Mouse (Mus musculus) spleen, adult 2 months (tissue): ENCODE measurements around the gene Ppp1r2. TPM values are rescaled to one million over a fixed set of nuclear protein-coding genes. Genes with fewer than 3 reads are reported as not detected.

Experiments
- DNase-seq, 2 experiments: peaks; one replicate each; pipeline versions ENCODE4 v3.0.0 to v3.0.0-alpha.2; 2012 to 2021; ENCODE audit warnings: low spot score in 2 of 2, low read depth in 1 of 2
- H3K27ac ChIP-seq: fragments of 200-500 bp; 2 replicates; pipeline ENCODE4 v1.5.1; 2012; ENCODE audit warnings: low read length, inconsistent platforms; ENCODE audit not compliant: insufficient read depth
- H3K27me3 ChIP-seq: fragments of 200-500 bp; 2 replicates; pipeline ENCODE4 v1.6.1; 2012; ENCODE audit warnings: mild to moderate bottlenecking, moderate library complexity, low read length, inconsistent platforms; ENCODE audit not compliant: control insufficient read depth, insufficient read depth
- H3K36me3 ChIP-seq: fragments of 200-500 bp; 2 replicates; pipeline ENCODE4 v1.6.1; 2012; ENCODE audit warnings: mild to moderate bottlenecking, low read length, inconsistent platforms; ENCODE audit not compliant: control insufficient read depth, insufficient read depth
- H3K4me1 ChIP-seq: fragments of 200-500 bp; 2 replicates; pipeline ENCODE4 v1.6.1; 2011; ENCODE audit warnings: inconsistent platforms; ENCODE audit not compliant: control insufficient read depth, insufficient read depth, insufficient read length
- H3K4me3 ChIP-seq: fragments of 200-500 bp; 2 replicates; pipeline ENCODE4 v1.5.1; 2011; ENCODE audit warnings: mild to moderate bottlenecking, inconsistent platforms; ENCODE audit not compliant: insufficient read depth, insufficient read length; ENCODE audit errors: extremely low read depth
- CTCF ChIP-seq: fragments of 200-500 bp; IDR thresholded peaks from 2 replicates; pipeline ENCODE4 v1.5.1; 2011; ENCODE audit warnings: mild to moderate bottlenecking, inconsistent platforms; ENCODE audit not compliant: insufficient read depth, insufficient read length, insufficient replicate concordance; ENCODE audit errors: extremely low read depth
- POLR2A ChIP-seq: fragments of 200-500 bp; IDR thresholded peaks from 2 replicates; pipeline ENCODE4 v1.6.1; 2011; ENCODE audit warnings: low read depth, low read length, inconsistent platforms
- WGBS: fragments of 180-500 bp; shearing (Covaris S2); methylation state at CpG from one replicate; pipeline ENCODE4 v1.1.7; 2018; 5-methylcytosine and 5-hydroxymethylcytosine counted together
- polyA plus RNA-seq: library from polyadenylated mRNA; depleted of rRNA; stranded (reverse); fragments of >200 nt; gene quantifications from 2 replicates; pipeline ENCODE4 v1.2.3, GENCODE M21; 2012

Gene Ppp1r2
- polyA plus RNA-seq, 1 experiment = 27.2 TPM

- Histone ChIP-seq H3K27me3 (no peaks in the 10 kb centered on the region), H3K4me1 (peaks cover 5% of the 10 kb centered on the region; the same call in 1 of the 2 replicates), H3K27ac (no peak overlapping the region), H3K36me3 (no peaks in the 10 kb centered on the region), H3K4me3 (no peak overlapping the region)
- DNase-seq = no peak
- WGBS = 92% methylated on average over 6 of the region's 6 CpGs
- TF ChIP-seq POLR2A = no peak
- no peak for TF ChIP-seq CTCF
These were observed 61.6 kb downstream of the Ppp1r2 start for GRCm38 (mm10) chr16:31213463-31213862.

GRCm38 (mm10) chr16:31211503-31211902 is 63.6 kb downstream of the Ppp1r2 start:
- H3K4me3 ChIP-seq = no peak overlapping the region
- 82% methylated on average over 9 of the region's 9 CpGs for WGBS

DNA sequence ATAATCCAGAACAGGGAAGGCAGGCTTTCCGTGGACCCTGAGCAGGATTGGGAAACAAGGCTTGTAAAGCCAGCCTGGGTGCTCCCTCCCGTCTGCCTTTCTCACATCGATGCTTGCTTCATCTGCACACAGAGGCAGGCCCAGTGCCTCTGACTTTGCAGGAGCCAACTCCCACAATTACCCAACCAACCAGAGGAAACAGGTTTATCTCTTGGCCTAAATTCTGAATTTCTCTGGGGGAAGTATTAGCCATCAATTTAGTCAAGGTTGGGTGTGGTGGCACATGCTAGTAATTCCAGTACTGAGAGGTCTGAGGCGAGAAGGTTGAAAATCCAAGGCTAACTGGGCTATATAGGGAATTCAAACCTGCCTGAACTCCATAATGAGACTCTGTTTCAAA is 64.6 kb downstream of the Ppp1r2 start:
- 32% methylated on average over 4 of the region's 4 CpGs for WGBS
- Histone ChIP-seq H3K27me3 (no peaks in the 10 kb centered on the region), H3K4me1 (peaks cover 5% of the 10 kb centered on the region; the same call in 1 of the 2 replicates), H3K36me3 (no peaks in the 10 kb centered on the region), H3K27ac (no peak overlapping the region), H3K4me3 (no peak overlapping the region)
- no peak for DNase-seq
- TF ChIP-seq POLR2A (no peak), CTCF (no peak)

More at GRCm38 (mm10) chr16:31211503-31211902, 63.6 kb downstream of the Ppp1r2 start:
- Histone ChIP-seq H3K4me1 (peaks cover 5% of the 10 kb centered on the region; the same call in 1 of the 2 replicates), H3K27ac (no peak overlapping the region), H3K36me3 (no peaks in the 10 kb centered on the region), H3K27me3 (no peaks in the 10 kb centered on the region)
- no peak for DNase-seq
- no peak for TF ChIP-seq CTCF

DNA sequence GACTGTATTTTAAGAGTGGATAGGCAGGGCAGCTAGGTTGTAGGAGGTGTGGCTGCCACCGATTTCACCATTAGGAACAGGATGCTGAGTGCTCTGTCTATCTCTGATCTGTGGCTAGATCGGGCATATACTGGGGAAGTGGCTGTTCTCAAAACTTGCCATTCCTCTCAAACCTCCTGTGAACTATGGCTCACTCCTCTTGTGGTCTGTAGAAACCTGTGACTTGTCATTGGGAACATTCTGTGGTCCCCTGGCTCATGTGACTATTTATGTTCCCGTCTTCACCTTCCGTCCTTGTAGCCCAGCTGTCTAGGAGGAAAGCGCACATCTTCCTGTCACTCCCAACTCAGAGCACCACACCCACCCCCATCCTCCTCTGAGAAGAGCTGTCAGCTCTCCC is 65.2 kb downstream of the Ppp1r2 start:
- no peak overlapping the region for H3K4me3 ChIP-seq

GRCm38 (mm10) chr16:31205726-31206125 is 69.4 kb downstream of the Ppp1r2 start:
- TF ChIP-seq CTCF = no peak
- TF ChIP-seq POLR2A = no peak
- 48% methylated on average over 7 of the region's 7 CpGs for WGBS
- Histone ChIP-seq H3K36me3 (no peaks in the 10 kb centered on the region), H3K4me1 (peaks cover 5% of the 10 kb centered on the region), H3K27ac (no peak overlapping the region), H3K4me3 (no peak overlapping the region), H3K27me3 (no peaks in the 10 kb centered on the region)
- no peak for DNase-seq

More for the DNA sequence above, 65.2 kb downstream of the Ppp1r2 start:
- no peaks in the 10 kb centered on the region for H3K27me3 ChIP-seq
- TF ChIP-seq CTCF (no peak), POLR2A (no peak)
- H3K36me3 ChIP-seq = no peaks in the 10 kb centered on the region
- DNase-seq = no peak
- WGBS = 10% methylated on average over 5 of the region's 5 CpGs
- peaks cover 5% of the 10 kb centered on the region; the same call in 1 of the 2 replicates for H3K4me1 ChIP-seq
- H3K27ac ChIP-seq = no peak overlapping the region

DNA sequence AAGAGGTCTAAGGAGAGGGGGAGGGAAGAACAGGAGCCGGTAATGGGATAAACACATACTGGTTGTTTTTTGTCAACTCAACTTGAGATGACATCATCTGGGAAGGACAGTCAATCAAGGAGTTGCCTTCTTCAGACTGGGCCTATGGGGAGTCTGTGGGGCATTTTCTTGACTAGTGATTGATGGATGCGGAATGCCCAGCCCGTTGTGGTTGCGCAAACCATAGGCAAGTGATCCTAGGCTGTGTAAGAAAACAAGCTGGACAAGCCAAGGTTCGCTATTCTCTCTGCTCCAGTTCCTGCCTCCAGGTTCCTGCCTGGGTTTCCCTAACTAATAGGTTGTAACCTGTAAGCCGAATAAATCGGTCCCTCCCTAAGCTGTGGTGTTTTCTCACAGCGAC is 69.9 kb downstream of the Ppp1r2 start:
- no peak overlapping the region for H3K4me3 ChIP-seq
- WGBS = 90% methylated on average over 8 of the region's 8 CpGs
- H3K4me1 ChIP-seq = peaks cover 5% of the 10 kb centered on the region
- H3K36me3 ChIP-seq = no peaks in the 10 kb centered on the region
- TF ChIP-seq POLR2A (no peak), CTCF (no peak)
- no peak overlapping the region for H3K27ac ChIP-seq
- no peaks in the 10 kb centered on the region for H3K27me3 ChIP-seq
- no peak for DNase-seq

- no peaks in the 10 kb centered on the region for H3K27me3 ChIP-seq
- TF ChIP-seq POLR2A (no peak), CTCF (no peak)
- DNase-seq = no peak
- H3K4me1 ChIP-seq = peaks cover 3% of the 10 kb centered on the region
- H3K4me3 ChIP-seq = no peak overlapping the region
- H3K36me3 ChIP-seq = no peaks in the 10 kb centered on the region
- 82% methylated on average over 1 of the region's 1 CpGs for WGBS
- no peak overlapping the region for H3K27ac ChIP-seq
These were observed 70.9 kb downstream of the Ppp1r2 start for GRCm38 (mm10) chr16:31204216-31204615.
